Mouse (Mus musculus): Measurements from ENCODE around the gene Lemd1.

- TF ChIP-seq POLR2A (IDR thresholded peaks at IDR 0.05; ENCODE audit: borderline replicate concordance, control insufficient read depth, low read depth, low read length) (no peak), CTCF (IDR thresholded peaks at IDR 0.05; ENCODE audit: control insufficient read depth, insufficient read depth, low read length) (no peak)
Observed at GRCm38 (mm10) chr1:132213076-132213475, 21.8 kb downstream of the Lemd1 start.
